Mouse (Mus musculus) ovary, postnatal 36 days (tissue): ENCODE results near the gene Gm20481.
A peak's percentile ranks its signal among the peaks of the same experiment; 100 is the strongest.
"Not testable (repeated sequence)": the region's sequence is repeated elsewhere in the genome, so short reads cannot be mapped to it uniquely, and the experiment has no call there.

Source experiments
- DNase-seq: peaks from one replicate; pipeline ENCODE4 v3.0.0; 2022; ENCODE audit warnings: low spot score, mixed read lengths

Gm20481 gene

DNA sequence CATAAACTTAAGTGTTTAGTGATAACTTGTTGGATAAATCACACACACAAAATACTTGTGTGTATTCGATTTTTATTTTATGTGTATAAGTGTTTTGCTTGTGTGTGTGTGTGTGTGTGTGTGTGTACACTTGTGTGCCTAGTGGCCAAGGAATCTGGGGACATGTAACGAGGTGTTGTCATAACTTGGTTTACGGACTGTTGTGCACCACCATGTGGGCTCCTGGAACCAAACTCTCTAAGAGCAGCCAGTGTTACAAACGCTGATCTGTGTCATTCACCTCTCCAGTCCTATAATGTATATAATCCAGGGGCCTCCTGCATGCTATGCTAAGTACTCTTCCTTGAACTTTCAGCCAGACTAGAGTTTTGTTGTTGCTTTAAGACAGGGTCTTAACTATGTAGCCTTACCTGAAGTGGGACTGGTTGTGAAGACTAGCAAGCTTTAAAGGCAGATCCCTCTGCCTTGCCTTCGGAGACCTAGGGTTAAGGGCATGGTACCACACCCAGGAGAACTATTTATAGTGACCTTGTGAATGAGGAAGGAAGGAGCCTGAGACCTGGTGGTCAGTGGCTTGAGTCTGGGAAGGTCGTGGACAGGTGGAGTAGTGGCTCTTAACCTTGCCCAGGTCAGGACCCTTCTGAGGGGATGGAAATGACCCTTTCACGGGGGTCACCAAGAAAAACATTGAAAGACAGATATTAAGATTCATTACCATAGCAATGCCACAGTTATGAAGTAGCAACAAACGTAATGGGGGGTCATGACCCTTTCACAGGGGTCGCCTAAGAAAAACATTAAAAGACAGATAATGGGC lies 33.5 kb downstream of the Gm20481 start:
- no peak for DNase-seq

DNA sequence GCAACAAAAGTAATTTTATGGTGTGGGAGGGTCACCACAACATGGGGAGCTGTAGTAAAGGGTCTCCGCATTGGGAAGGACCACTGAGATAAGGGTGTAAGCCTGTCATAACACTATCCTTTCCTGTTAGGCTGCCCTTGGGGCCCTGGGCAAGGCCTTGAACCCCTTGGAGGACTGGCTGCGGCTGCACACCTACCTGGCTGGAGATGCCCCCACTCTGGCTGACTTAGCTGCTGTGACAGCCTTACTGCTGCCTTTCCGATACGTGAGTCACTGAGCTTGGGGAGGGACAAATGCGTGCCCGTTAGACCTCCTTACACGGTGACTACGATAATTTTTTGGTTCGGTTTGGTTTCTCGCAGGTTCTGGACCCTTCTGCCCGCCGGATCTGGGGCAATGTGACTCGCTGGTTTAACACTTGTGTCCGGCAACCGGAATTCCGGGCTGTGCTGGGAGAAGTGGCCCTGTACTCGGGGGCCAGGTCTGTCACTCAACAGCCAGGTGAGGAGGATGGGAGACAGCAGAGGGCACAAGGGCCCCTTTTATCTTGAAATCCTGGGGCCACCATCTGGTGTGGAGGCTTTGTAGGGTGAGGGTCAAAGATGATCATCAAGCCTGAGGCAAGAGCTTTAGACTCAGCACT lies 34.5 kb downstream of the Gm20481 start:
- DNase-seq, result no peak

DNA sequence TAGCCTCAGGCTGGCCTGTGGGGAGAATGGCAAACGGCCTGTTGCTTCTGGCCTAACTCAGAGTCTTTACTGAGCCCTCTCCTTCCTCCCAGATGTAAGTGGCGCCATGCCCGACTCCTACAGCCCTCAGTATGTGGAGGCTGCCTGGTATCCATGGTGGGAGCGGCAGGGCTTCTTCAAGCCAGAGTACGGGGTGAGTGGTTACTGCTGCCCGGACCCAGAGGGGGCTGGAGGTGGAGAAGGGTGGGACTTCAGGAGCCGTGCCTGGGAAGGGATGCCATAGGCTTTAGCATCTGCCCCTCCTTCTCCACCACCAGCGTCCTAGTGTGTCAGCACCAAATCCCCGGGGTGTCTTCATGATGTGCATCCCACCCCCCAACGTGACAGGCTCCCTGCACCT lies 35.4 kb downstream of the Gm20481 start:
- no peak for DNase-seq

DNA sequence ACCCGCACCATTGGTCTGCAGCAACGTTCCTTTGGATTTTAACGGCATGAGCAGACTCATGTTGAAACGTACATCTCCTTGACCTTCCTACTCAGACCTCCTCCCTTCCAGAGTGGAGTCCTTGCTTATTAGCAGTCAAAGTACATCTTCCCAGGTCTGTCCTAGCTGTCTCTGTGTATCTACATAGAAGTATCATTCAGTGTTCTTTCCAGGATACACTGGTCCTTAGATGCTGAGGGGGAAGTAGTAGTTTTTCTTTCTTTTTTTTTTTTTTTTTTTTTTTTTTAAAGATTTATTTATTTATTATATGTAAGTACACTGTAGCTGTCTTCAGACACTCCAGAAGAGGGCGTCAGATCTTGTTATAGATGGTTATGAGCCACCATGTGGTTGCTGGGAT lies 36.2 kb downstream of the Gm20481 start:
- not testable (repeated sequence) for DNase-seq

- DNase-seq, result no peak
These were observed 37.8 kb downstream of the Gm20481 start for GRCm38 (mm10) chr17:35007387-35007991.

DNA sequence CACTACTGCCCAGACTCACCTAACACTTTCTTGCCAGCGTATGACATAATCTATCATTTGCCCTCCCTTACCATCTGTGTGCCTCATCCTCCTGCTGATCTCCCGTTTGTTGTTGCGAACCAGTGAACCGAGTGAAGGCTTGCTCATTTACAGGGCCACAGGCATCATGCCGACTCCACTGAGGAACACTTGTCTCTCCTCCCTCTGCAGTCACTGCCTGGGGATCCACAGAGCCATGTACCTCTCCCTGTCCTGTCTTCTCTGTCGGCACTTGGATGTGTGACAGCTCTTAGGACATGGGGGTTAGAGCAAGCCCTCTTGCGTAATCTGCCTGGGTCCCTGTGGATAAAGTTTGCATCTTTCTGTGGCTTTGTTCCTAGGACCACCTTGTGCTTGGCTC lies 39.9 kb downstream of the Gm20481 start:
- DNase-seq, result no peak

- no peak for DNase-seq
These were observed 41.7 kb downstream of the Gm20481 start for GRCm38 (mm10) chr17:35011440-35011839.

DNA sequence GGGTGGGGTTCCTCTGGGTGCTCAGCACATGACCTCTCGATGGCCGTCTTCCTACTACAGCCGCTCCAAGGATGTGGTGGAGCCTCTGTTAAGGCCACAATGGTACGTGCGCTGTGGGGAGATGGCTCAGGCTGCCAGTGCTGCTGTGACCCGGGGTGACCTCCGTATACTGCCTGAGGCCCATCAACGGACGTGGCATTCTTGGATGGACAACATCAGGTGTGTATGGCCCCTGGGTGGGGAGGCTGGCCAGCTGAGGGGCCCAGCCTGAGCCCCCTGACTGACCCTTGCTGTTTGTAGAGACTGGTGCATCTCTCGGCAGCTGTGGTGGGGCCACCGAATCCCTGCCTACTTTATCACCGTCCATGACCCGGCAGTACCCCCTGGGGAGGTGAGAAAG lies 42.7 kb downstream of the Gm20481 start:
- DNase-seq, result no peak

DNA sequence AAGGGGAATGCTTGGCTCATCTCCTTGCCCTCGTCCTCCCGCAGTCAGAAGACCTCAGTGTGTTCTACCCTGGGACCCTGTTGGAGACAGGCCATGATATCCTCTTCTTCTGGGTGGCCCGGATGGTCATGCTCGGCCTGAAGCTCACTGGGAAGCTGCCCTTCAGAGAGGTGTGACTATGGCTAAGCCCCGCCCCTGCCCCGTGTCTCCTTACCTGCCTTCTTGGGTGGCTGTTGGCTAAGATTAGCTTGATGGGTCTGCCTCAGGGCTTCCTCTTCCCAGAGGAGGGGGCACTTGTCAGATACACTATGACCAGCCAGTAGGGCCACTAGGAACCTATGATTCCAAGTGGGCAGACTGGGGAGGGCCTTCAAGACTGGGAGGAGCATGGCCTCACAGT lies 43.5 kb downstream of the Gm20481 start:
- no peak for DNase-seq

- no peak for DNase-seq
These were observed 45.6 kb downstream of the Gm20481 start for GRCm38 (mm10) chr17:35015296-35015695.

DNA sequence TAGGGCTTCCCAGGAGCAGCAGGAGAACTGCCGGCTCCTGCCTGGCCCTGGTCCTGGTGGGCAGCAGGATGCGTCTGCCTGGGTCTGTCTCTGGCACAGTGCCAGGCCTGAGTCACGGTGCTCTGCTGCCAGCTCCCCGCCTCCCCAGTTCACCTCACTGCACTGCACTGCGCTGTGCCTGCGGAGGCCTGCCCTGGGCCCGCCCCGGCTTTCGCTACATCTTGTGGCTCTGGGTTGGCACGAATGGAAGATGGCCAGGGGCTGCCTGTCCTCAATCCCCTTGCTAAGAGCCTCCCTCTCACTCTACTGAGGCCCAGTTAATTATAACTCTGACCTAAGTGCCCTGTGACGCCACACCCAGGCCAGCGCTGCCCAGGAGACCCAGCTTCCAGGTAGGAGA lies 46.7 kb downstream of the Gm20481 start, which contains the start of gene Vwa7:
Gene Vwa7, plus strand, starts transcription at position 204 of the 400 bp plus-strand sequence.
- no peak for DNase-seq

- DNase-seq, result no peak
These were observed 47.3 kb downstream of the Gm20481 start for GRCm38 (mm10) chr17:35016791-35017705.

- DNase-seq, result no peak
These were observed 48.0 kb downstream of the Gm20481 start for GRCm38 (mm10) chr17:35017706-35018030.

DNA sequence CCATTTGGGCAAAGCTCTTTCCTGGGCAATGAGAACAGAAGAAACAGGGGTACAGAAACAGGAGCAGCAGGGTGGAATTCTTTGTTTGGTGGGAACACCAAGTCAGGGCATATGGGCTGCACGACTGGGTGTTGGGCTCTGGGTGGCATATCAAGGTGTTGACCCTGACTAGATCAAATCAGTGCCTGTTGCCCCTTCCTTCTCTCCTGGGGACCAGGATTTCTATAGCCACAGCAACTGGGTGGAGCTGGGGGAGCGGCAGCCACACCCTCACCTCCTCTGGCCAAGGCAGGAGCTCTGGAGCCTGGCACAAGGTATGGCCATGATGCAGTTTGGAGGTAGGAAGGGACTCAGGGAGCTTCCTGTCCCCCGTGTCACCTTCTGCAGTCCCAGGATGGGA lies 48.5 kb downstream of the Gm20481 start:
- no peak for DNase-seq

DNA sequence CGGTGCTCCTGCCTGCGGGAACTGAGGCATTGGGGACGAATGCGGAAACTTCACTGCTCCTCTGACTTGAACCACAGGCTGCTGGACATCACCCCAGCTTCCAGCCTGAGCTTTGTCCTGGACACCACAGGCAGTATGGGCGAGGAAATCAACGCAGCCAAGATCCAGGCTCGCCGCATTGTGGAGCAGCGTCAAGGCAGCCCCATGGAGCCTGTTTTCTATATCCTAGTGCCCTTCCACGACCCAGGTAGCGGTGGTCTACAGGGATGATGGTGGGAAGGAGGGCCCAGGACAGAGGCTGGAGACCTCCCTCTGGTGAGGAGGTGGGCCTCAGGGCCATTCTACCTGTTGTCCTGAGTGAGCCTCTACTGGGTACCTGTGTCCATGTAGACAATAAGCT lies 50.2 kb downstream of the Gm20481 start:
- no peak for DNase-seq

DNA sequence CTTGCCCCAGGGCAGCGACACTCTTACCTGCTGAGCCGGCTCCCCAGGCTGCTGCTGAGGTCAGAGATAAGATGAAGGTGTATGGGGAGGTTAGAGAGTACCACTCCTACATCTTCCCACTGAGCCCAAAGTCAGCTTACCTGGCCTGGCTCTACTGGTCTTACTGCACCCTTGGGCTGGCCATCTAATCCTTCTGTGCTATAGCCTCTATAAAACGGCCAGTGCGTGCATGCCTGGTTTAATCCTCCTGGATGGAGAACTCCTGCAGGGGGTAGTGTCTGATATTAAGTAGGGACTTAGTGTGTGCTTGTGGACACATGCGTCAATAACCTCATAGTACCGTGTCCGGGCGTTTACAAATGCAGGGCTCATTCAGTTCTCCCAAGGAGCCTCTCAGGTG lies 50.8 kb downstream of the Gm20481 start:
- DNase-seq, result no peak

- peak; percentile 87 for DNase-seq
These were observed 51.6 kb downstream of the Gm20481 start for GRCm38 (mm10) chr17:35021163-35021808.
